ENCODE assay signal across 10 mouse cellular contexts in genomic region chr17:87532762-87533161, GRCm38 (mm10).
DNase-seq lines count a peak whose midpoint lies in the region; ATAC-seq and TF ChIP-seq lines count a peak whose summit lies in the region.
"Had no signal": no experiment of that assay in that cellular context is flagged by ENCODE, and none has a peak within 500 bp of the region (broad histone marks: within the 10 kb centered on the region; RNA-seq: fewer than 3 reads in every experiment).

No protein-coding gene starts in this region.

- no peak overlapping the region for H3K9ac ChIP-seq in intestine, embryonic 14.5 days (ENCODE audit: low read length)
- H3K9ac ChIP-seq in midbrain, embryonic 16.5 days (ENCODE audit: low read depth, low read length) = no peak overlapping the region; the same call in 1 of the 2 replicates

- intact Hi-C loops in left cerebral cortex, adult 2 months (cut with DNase I) = no loop called here
- intact Hi-C loops in left cerebral cortex, postnatal 10 days (cut with DNase I) = loop anchor here (1.0 to 5.0 kb wide), 2 partner anchors 40 to 86 kb away; partner anchors contain the start of gene Calm2

- H3K27me3 ChIP-seq in forebrain, embryonic 10.5 days (ENCODE audit: poor library complexity, severe bottlenecking) = peaks cover 35% of the 10 kb centered on the region
- H3K27me3 ChIP-seq in intestine, embryonic 14.5 days (replicated peaks; ENCODE audit: control insufficient read depth, insufficient read depth, low read length) = no peaks in the 10 kb centered on the region
- H3K27me3 ChIP-seq in midbrain, embryonic 16.5 days (ENCODE audit: control insufficient read depth, insufficient read depth, low read depth, low read length) = no peaks in the 10 kb centered on the region
- H3K27me3 ChIP-seq: Patski had no signal

- H3K9me3 ChIP-seq in forebrain, embryonic 10.5 days = no peaks in the 10 kb centered on the region
- H3K9me3 ChIP-seq in intestine, embryonic 14.5 days (ENCODE audit: control insufficient read depth, low read length) = no peaks in the 10 kb centered on the region
- H3K9me3 ChIP-seq in midbrain, embryonic 16.5 days (replicated peaks; ENCODE audit: control insufficient read depth, low read length, poor library complexity, severe bottlenecking) = no peaks in the 10 kb centered on the region
- H3K9me3 ChIP-seq: megakaryocyte, embryonic 14.5 days had no signal

- DNase-seq in left cerebral cortex, adult 2 months (ENCODE audit: extremely low spot score in 1 of 2, low spot score in 2 of 2) = no peak
- DNase-seq in left cerebral cortex, postnatal 10 days (ENCODE audit: extremely low spot score in 1 of 2, low spot score in 2 of 2) = no peak
- DNase-seq in forebrain, embryonic 10.5 days (ENCODE audit: extremely low spot score, low spot score) = no peak
- no peak for DNase-seq in intestine, embryonic 14.5 days (ENCODE audit: low spot score)
- no peak for DNase-seq in thymus, postnatal 14 days
- DNase-seq in left cerebral cortex, adult 18-20 months (ENCODE audit: low spot score in 2 of 2) = no peak
- DNase-seq: right cerebral cortex, postnatal 25 days had no signal

- peak overlapping the region; percentile 72 for H3K27ac ChIP-seq in left cerebral cortex, adult 2 months
- 0 out of 2 replicates have a peak overlapping the region, but pooled peaks have one; percentile 25 for H3K27ac ChIP-seq in forebrain, embryonic 10.5 days
- H3K27ac ChIP-seq in intestine, embryonic 14.5 days (ENCODE audit: low read depth) = no peak overlapping the region
- no peak overlapping the region for H3K27ac ChIP-seq in midbrain, embryonic 16.5 days (ENCODE audit: low read length)

- H3K36me3 ChIP-seq in forebrain, embryonic 10.5 days (replicated peaks) = no peaks in the 10 kb centered on the region
- H3K36me3 ChIP-seq in intestine, embryonic 14.5 days (ENCODE audit: control insufficient read depth, insufficient read depth, low read length) = no peaks in the 10 kb centered on the region
- H3K36me3 ChIP-seq in midbrain, embryonic 16.5 days (ENCODE audit: control insufficient read depth, insufficient read depth, low read length) = no peaks in the 10 kb centered on the region

- 53% methylated on average over 6 of the region's 6 CpGs for WGBS in forebrain, embryonic 10.5 days
- WGBS in intestine, embryonic 14.5 days = 25% methylated on average over 6 of the region's 6 CpGs
- 36% methylated on average over 6 of the region's 6 CpGs for WGBS in midbrain, embryonic 16.5 days

- no peak for ATAC-seq in intestine, embryonic 14.5 days (replicated peaks; ENCODE audit: low FRiP score, low TSS enrichment, low read depth)
- no peak for ATAC-seq in midbrain, embryonic 16.5 days
- ATAC-seq: Patski had no signal

- H3K4me1 ChIP-seq in forebrain, embryonic 10.5 days = peaks cover 39% of the 10 kb centered on the region
- H3K4me1 ChIP-seq in intestine, embryonic 14.5 days (replicated peaks; ENCODE audit: control insufficient read depth, insufficient read depth, low read length) = peaks cover 30% of the 10 kb centered on the region
- peaks cover 28% of the 10 kb centered on the region for H3K4me1 ChIP-seq in midbrain, embryonic 16.5 days (ENCODE audit: control insufficient read depth, insufficient read depth, low read length)

- H3K4me3 ChIP-seq in left cerebral cortex, adult 2 months = no peak overlapping the region
- H3K4me3 ChIP-seq in forebrain, embryonic 10.5 days = peak overlapping the region; percentile 54
- H3K4me3 ChIP-seq in intestine, embryonic 14.5 days (ENCODE audit: low read depth, low read length) = no peak overlapping the region
- peak overlapping the region; percentile 6; the same call in 1 of the 2 replicates for H3K4me3 ChIP-seq in midbrain, embryonic 16.5 days (ENCODE audit: low read depth, low read length)

- H3K4me2 ChIP-seq in intestine, embryonic 14.5 days (ENCODE audit: low read length) = peak overlapping the region; percentile 69; the same call in 1 of the 2 replicates
- H3K4me2 ChIP-seq in midbrain, embryonic 16.5 days (ENCODE audit: low read length) = peak overlapping the region; percentile 77

- no peak for TF ChIP-seq CTCF in left cerebral cortex, adult 2 months (IDR thresholded peaks at IDR 0.05)

Comparison
In these comparisons a context has a peak if more than half of its experiments do, and no peak if none do; other contexts are left out.
1. H3K27ac ChIP-seq: peak in left cerebral cortex, adult 2 months (single experiment) and forebrain, embryonic 10.5 days (single experiment); none in intestine, embryonic 14.5 days (single experiment) and midbrain, embryonic 16.5 days (single experiment).
2. H3K4me3 ChIP-seq: peak in forebrain, embryonic 10.5 days (single experiment) and midbrain, embryonic 16.5 days (single experiment); none in left cerebral cortex, adult 2 months (single experiment) and intestine, embryonic 14.5 days (single experiment).